Mouse (Mus musculus) monocyte, adult 2 months (primary cell): ENCODE data around the gene Gm5767.
"Not testable (repeated sequence)": the region's sequence is repeated elsewhere in the genome, so short reads cannot be mapped to it uniquely, and the experiment has no call there.

Experiments
- DNase-seq, 2 experiments: peaks; one replicate each; pipeline ENCODE4 v3.0.0; 2022; ENCODE audit warnings: low spot score in 2 of 2, low read depth in 1 of 2

The Gm5767 gene

GRCm38 (mm10) chr16:8700586-8700985 is 20.0 kb downstream of the Gm5767 start:
- no peak for DNase-seq

- no peak for DNase-seq
These were observed 31.4 kb downstream of the Gm5767 start for GRCm38 (mm10) chr16:8711998-8712397.

GRCm38 (mm10) chr16:8714851-8715250 is 34.3 kb downstream of the Gm5767 start:
- no peak for DNase-seq

- DNase-seq = no peak
These were observed 35.0 kb downstream of the Gm5767 start for GRCm38 (mm10) chr16:8715513-8716080.

- no peak for DNase-seq
These were observed 35.7 kb downstream of the Gm5767 start for GRCm38 (mm10) chr16:8716300-8716699.

- DNase-seq = no peak
These were observed 37.2 kb downstream of the Gm5767 start for GRCm38 (mm10) chr16:8717744-8718143.

- no peak for DNase-seq
These were observed 39.9 kb downstream of the Gm5767 start for GRCm38 (mm10) chr16:8720447-8720846.

GRCm38 (mm10) chr16:8724031-8724430 is 43.5 kb downstream of the Gm5767 start:
- DNase-seq = no peak

- no peak for DNase-seq
These were observed 45.2 kb downstream of the Gm5767 start for GRCm38 (mm10) chr16:8725807-8726206.

GRCm38 (mm10) chr16:8728111-8728748 is 47.7 kb downstream of the Gm5767 start:
- no peak for DNase-seq

- DNase-seq = no peak
These were observed 51.1 kb downstream of the Gm5767 start for GRCm38 (mm10) chr16:8731630-8732029.

- not testable (repeated sequence) for DNase-seq
These were observed 51.9 kb downstream of the Gm5767 start for GRCm38 (mm10) chr16:8732450-8732849.
